8 mouse cellular contexts compared by ENCODE assay signal in genomic region chr2:122753739-122754343, GRCm38 (mm10). TPM values are rescaled to one million over a fixed set of nuclear protein-coding genes. Genes with fewer than 3 reads are reported as not detected.
DNase-seq lines count a peak whose midpoint lies in the region; ATAC-seq and TF ChIP-seq lines count a peak whose summit lies in the region.
"Had no signal": no experiment of that assay in that cellular context is flagged by ENCODE, and none has a peak within 500 bp of the region (broad histone marks: within the 10 kb centered on the region; RNA-seq: fewer than 3 reads in every experiment).

No protein-coding gene starts in this region.

- peaks cover 3% of the 10 kb centered on the region for H3K27me3 ChIP-seq in CH12.LX (replicated peaks)
- H3K27me3 ChIP-seq in heart, postnatal 0 days (ENCODE audit: control insufficient read depth, insufficient read depth, low read length) = 0 out of 2 replicates have a peak, but pooled peaks cover 5% of the 10 kb centered on the region

- TF ChIP-seq EP300 in CH12.LX (IDR thresholded peaks at IDR 0.05; ENCODE audit: low read length) = no peak
- no peak for TF ChIP-seq EP300 in heart, postnatal 0 days (IDR thresholded peaks at IDR 0.05; ENCODE audit: low read depth)

- no peak overlapping the region for H3K4me3 ChIP-seq in CH12.LX (replicated peaks in 1 of 3; ENCODE audit: low read depth in 2 of 3, low read length in 2 of 3, poor library complexity in 1 of 3)
- H3K4me3 ChIP-seq in heart, postnatal 0 days (ENCODE audit: low read depth, low read length) = no peak overlapping the region
- H3K4me3 ChIP-seq: heart, embryonic 15.5 days had no signal

- H3K79me2 ChIP-seq in CH12.LX (replicated peaks; ENCODE audit: control insufficient read depth, extremely low read depth, insufficient read depth, poor library complexity, severe bottlenecking) = no peaks in the 10 kb centered on the region

- no peaks in the 10 kb centered on the region for H3K9me3 ChIP-seq in CH12.LX (replicated peaks; ENCODE audit: low read length)
- H3K9me3 ChIP-seq in heart, postnatal 0 days (replicated peaks; ENCODE audit: control insufficient read depth, low read length) = no peaks in the 10 kb centered on the region
- H3K9me3 ChIP-seq: heart, embryonic 15.5 days had no signal

- 13% methylated on average over 7 of the region's 7 CpGs for WGBS in heart, postnatal 0 days

- DNase-seq in CH12.LX (ENCODE audit: extremely low read depth) = peak; percentile 74
- DNase-seq in cerebellum, postnatal 4 days (ENCODE audit: low spot score in 2 of 2) = peak; percentile 42 to 64
- peak; percentile 56 for DNase-seq in heart, postnatal 0 days (ENCODE audit: low spot score)
- DNase-seq in layer of hippocampus, adult 18-20 months (ENCODE audit: low spot score in 2 of 2) = peak; percentile 39 to 75
- peak; percentile 61 for DNase-seq in lung, postnatal 14 days
- DNase-seq in right cerebral cortex, adult 18-20 months = peak; percentile 49

- TF ChIP-seq RAD21 in CH12.LX (IDR thresholded peaks at IDR 0.05; ENCODE audit: low read depth, low read length) = peak; percentile 98

- no peak for TF ChIP-seq POLR2A in CH12.LX (IDR thresholded peaks at IDR 0.05; ENCODE audit: low read depth, low read length)

- no peak overlapping the region for H3K27ac ChIP-seq in CH12.LX (ENCODE audit: insufficient read depth, low read depth)
- no peak overlapping the region for H3K27ac ChIP-seq in heart, postnatal 0 days (ENCODE audit: low read depth)
- H3K27ac ChIP-seq: heart, embryonic 15.5 days had no signal

- no peak overlapping the region for H3K9ac ChIP-seq in CH12.LX (ENCODE audit: insufficient read depth, low read depth)
- H3K9ac ChIP-seq in heart, postnatal 0 days (replicated peaks; ENCODE audit: low read depth, low read length) = no peak overlapping the region
- H3K9ac ChIP-seq: heart, embryonic 15.5 days had no signal

- dilution Hi-C loops in CH12.LX (cut with MboI; ENCODE audit: extremely low pct_ligation_motif_present, extremely low pct_unique_long_range_greater_than_20kb, low sequenced_read_pairs) = no loop called here

- TF ChIP-seq CTCF in CH12.LX (conservative IDR thresholded peaks at IDR 0.05 in 1 of 2, IDR thresholded peaks at IDR 0.05 in 1 of 2; ENCODE audit: low read depth in 2 of 2, low read length in 2 of 2) = peak; percentile 96 to 99
- peak; percentile 94 for TF ChIP-seq CTCF in heart, postnatal 0 days (IDR thresholded peaks at IDR 0.05; ENCODE audit: low read depth)

- H3K36me3 ChIP-seq in CH12.LX (replicated peaks in 1 of 2; ENCODE audit: control insufficient read depth in 1 of 2, insufficient read depth in 1 of 2, low read length in 1 of 2) = peaks cover 0 to 5% of the 10 kb centered on the region in 2 experiments
- no peaks in the 10 kb centered on the region for H3K36me3 ChIP-seq in heart, postnatal 0 days (replicated peaks; ENCODE audit: control insufficient read depth, insufficient read depth, low read length)
- H3K36me3 ChIP-seq: heart, embryonic 15.5 days had no signal

- H3K4me1 ChIP-seq in CH12.LX (ENCODE audit: control insufficient read depth in 1 of 2, insufficient read depth in 2 of 2) = no peaks in the 10 kb centered on the region
- no peaks in the 10 kb centered on the region for H3K4me1 ChIP-seq in heart, postnatal 0 days (ENCODE audit: control insufficient read depth, insufficient read depth)
- H3K4me1 ChIP-seq: heart, embryonic 15.5 days had no signal

- in situ Hi-C loops in CH12.LX (cut with MboI; ENCODE audit: low pct_ligation_motif_present, low pct_unique_long_range_greater_than_20kb, low sequenced_read_pairs) = loop anchor here (10.0 kb wide), 2 partner anchors 79 to 119 kb away; partner anchors contain the start of gene AA467197

- no peak overlapping the region for H3K4me2 ChIP-seq in CH12.LX (ENCODE audit: insufficient read depth, low read depth, poor library complexity, severe bottlenecking)
- H3K4me2 ChIP-seq in heart, postnatal 0 days (ENCODE audit: low read depth, low read length) = no peak overlapping the region
- H3K4me2 ChIP-seq: heart, embryonic 15.5 days had no signal

- ATAC-seq in activated CD4-positive, CD25-positive, alpha-beta regulatory T cell, adult 4 months = peak; percentile 88
- no peak for ATAC-seq in heart, postnatal 0 days (ENCODE audit: insufficient read depth, low read depth)

TF ChIP-seq in CH12.LX, 34 proteins besides CTCF, POLR2A, EP300 and RAD21:
- TF ChIP-seq MAZ (IDR thresholded peaks at IDR 0.05; ENCODE audit: low read depth, low read length) (no peak), CHD2 (IDR thresholded peaks at IDR 0.05; ENCODE audit: low read length) (no peak), KAT2A (IDR thresholded peaks at IDR 0.05; ENCODE audit: insufficient replicate concordance, low read length) (no peak), MXI1 (IDR thresholded peaks at IDR 0.05; ENCODE audit: low read depth, low read length) (no peak), SMC3 (IDR thresholded peaks at IDR 0.05; ENCODE audit: low read depth, low read length) (peak; percentile 87), ZC3H11A (IDR thresholded peaks at IDR 0.05; ENCODE audit: low read depth, low read length) (peak; percentile 30; the same call in 1 of the 2 replicates), JUN (IDR thresholded peaks at IDR 0.05; ENCODE audit: insufficient read depth, low read depth, low read length) (no peak), MAFK (IDR thresholded peaks at IDR 0.05; ENCODE audit: insufficient replicate concordance, low read length) (no peak), PAX5 (IDR thresholded peaks at IDR 0.05; ENCODE audit: low read length) (no peak), TBP (conservative IDR thresholded peaks at IDR 0.05; ENCODE audit: low read depth, low read length) (no peak), JUND (conservative IDR thresholded peaks at IDR 0.05; ENCODE audit: low read depth, low read length) (0 out of 2 replicates have a peak, but pooled peaks have one; percentile 11), ZMIZ1 (IDR thresholded peaks at IDR 0.05; ENCODE audit: low read depth, low read length) (no peak), TCF12 (IDR thresholded peaks at IDR 0.05; ENCODE audit: low read depth, low read length) (no peak)

RNA-seq across cellular contexts. Expression of gene Sqor, which starts 11.2 kb away (rescaled TPM):
- total RNA-seq in CH12.LX (2012; rRNA removed) = 0.50 and 0.85 TPM in 2 replicates
- total RNA-seq in CH12.LX (2014; rRNA removed) = not detected in 2 replicates
- polyA plus RNA-seq in CH12.LX (2012; ENCODE audit: insufficient read length, low read depth) = not detected in 2 replicates
- 1 to 10 TPM; 5.8 to 7.3 TPM for polyA plus RNA-seq in activated CD4-positive, CD25-positive, alpha-beta regulatory T cell, adult 4 months (2017; shearing (Covaris generic))
- total RNA-seq in heart, postnatal 0 days (2014; rRNA removed; ENCODE audit: low replicate concordance) = 8.1 and 11.4 TPM in 2 replicates
- 8.0 and 8.9 TPM in 2 replicates for polyA plus RNA-seq in heart, postnatal 0 days (2015; fragmentation: Nextera tagmentation; extraction: Ambion mirVana)
- total RNA-seq in layer of hippocampus, adult 18-20 months (2021) = 1 to 10 TPM; 4.8 to 6.2 TPM

RNA-seq across cellular contexts. Expression of gene Bloc1s6, which starts 15.5 kb away (rescaled TPM):
- total RNA-seq in CH12.LX (2012; rRNA removed) = 23.4 and 25.5 TPM in 2 replicates
- 53.4 and 60.3 TPM in 2 replicates for total RNA-seq in CH12.LX (2014; rRNA removed)
- polyA plus RNA-seq in CH12.LX (2012; ENCODE audit: insufficient read length, low read depth) = 42.0 and 42.3 TPM in 2 replicates
- 10 to 100 TPM; 36.7 to 48.1 TPM for polyA plus RNA-seq in activated CD4-positive, CD25-positive, alpha-beta regulatory T cell, adult 4 months (2017; shearing (Covaris generic))
- total RNA-seq in heart, postnatal 0 days (2014; rRNA removed; ENCODE audit: low replicate concordance) = 16.5 and 34.6 TPM in 2 replicates
- 27.5 and 28.6 TPM in 2 replicates for polyA plus RNA-seq in heart, postnatal 0 days (2015; fragmentation: Nextera tagmentation; extraction: Ambion mirVana)
- total RNA-seq in layer of hippocampus, adult 18-20 months (2021) = 10 to 100 TPM; 19.4 to 19.9 TPM

RNA-seq across cellular contexts. Expression of gene Slc30a4, which starts 51.4 kb away (rescaled TPM):
- total RNA-seq in CH12.LX (2012; rRNA removed) (10.5 and 11.4 TPM in 2 replicates), CH12.LX (2014; rRNA removed) (20.5 and 23.6 TPM in 2 replicates)
- 7.8 and 9.0 TPM in 2 replicates for polyA plus RNA-seq in CH12.LX (2012; ENCODE audit: insufficient read length, low read depth)
- under 1 TPM; 0.51 to 0.79 TPM for polyA plus RNA-seq in activated CD4-positive, CD25-positive, alpha-beta regulatory T cell, adult 4 months (2017; shearing (Covaris generic))
- 20.2 and 31.0 TPM in 2 replicates for total RNA-seq in heart, postnatal 0 days (2014; rRNA removed; ENCODE audit: low replicate concordance)
- 3.0 and 3.8 TPM in 2 replicates for polyA plus RNA-seq in heart, postnatal 0 days (2015; fragmentation: Nextera tagmentation; extraction: Ambion mirVana)
- total RNA-seq in layer of hippocampus, adult 18-20 months (2021) = 10 to 100 TPM; 29.2 to 30.1 TPM
